Mouse (Mus musculus) right cerebral cortex, adult 18-20 months (tissue): ENCODE measurements around the gene Chchd6.

Experiments used
- DNase-seq: peaks from one replicate; pipeline ENCODE4 v3.0.0; 2022; ENCODE audit warnings: mixed read lengths

The Chchd6 gene

GRCm38 (mm10) chr6:89440671-89441070 is 154.8 kb downstream of the Chchd6 start:
- DNase-seq, result no peak

GRCm38 (mm10) chr6:89431920-89432482 is 163.5 kb downstream of the Chchd6 start:
- no peak for DNase-seq

- DNase-seq, result no peak
Measured at GRCm38 (mm10) chr6:89430749-89431148, 164.7 kb downstream of the Chchd6 start.

GRCm38 (mm10) chr6:89428661-89429375 is 166.6 kb downstream of the Chchd6 start:
- DNase-seq, result no peak

- no peak for DNase-seq
Measured at GRCm38 (mm10) chr6:89424461-89424860, 171.0 kb downstream of the Chchd6 start.

- no peak for DNase-seq
Measured at GRCm38 (mm10) chr6:89422621-89423020, 172.8 kb downstream of the Chchd6 start.

GRCm38 (mm10) chr6:89421922-89422321 is 173.5 kb downstream of the Chchd6 start:
- no peak for DNase-seq

GRCm38 (mm10) chr6:89421503-89421902 is 173.9 kb downstream of the Chchd6 start:
- no peak for DNase-seq

GRCm38 (mm10) chr6:89420756-89421155 is 174.7 kb downstream of the Chchd6 start:
- no peak for DNase-seq

- no peak for DNase-seq
Measured at GRCm38 (mm10) chr6:89420110-89420509, 175.3 kb downstream of the Chchd6 start.

GRCm38 (mm10) chr6:89419066-89419815 is 176.2 kb downstream of the Chchd6 start:
- no peak for DNase-seq

- no peak for DNase-seq
Measured at GRCm38 (mm10) chr6:89416030-89416595, 179.3 kb downstream of the Chchd6 start.

- no peak for DNase-seq
Measured at GRCm38 (mm10) chr6:89415091-89415490, 180.4 kb downstream of the Chchd6 start.

- no peak for DNase-seq
Measured at GRCm38 (mm10) chr6:89414126-89414525, 181.3 kb downstream of the Chchd6 start.

- no peak for DNase-seq
Measured at GRCm38 (mm10) chr6:89413481-89413884, 182.0 kb downstream of the Chchd6 start.

GRCm38 (mm10) chr6:89412562-89412961 is 182.9 kb downstream of the Chchd6 start:
- DNase-seq, result no peak

- no peak for DNase-seq
Measured at GRCm38 (mm10) chr6:89409041-89409440, 186.4 kb downstream of the Chchd6 start.

GRCm38 (mm10) chr6:89408259-89408658 is 187.2 kb downstream of the Chchd6 start:
- no peak for DNase-seq

GRCm38 (mm10) chr6:89407247-89407889 is 188.1 kb downstream of the Chchd6 start:
- no peak for DNase-seq

GRCm38 (mm10) chr6:89404964-89405363 is 190.5 kb downstream of the Chchd6 start:
- no peak for DNase-seq

- DNase-seq, result no peak
Measured at GRCm38 (mm10) chr6:89403257-89404225, 191.9 kb downstream of the Chchd6 start.

GRCm38 (mm10) chr6:89402406-89402805 is 193.0 kb downstream of the Chchd6 start:
- DNase-seq, result no peak
